Mouse (Mus musculus): ENCODE data around the gene Pelo.

The Pelo gene

DNA sequence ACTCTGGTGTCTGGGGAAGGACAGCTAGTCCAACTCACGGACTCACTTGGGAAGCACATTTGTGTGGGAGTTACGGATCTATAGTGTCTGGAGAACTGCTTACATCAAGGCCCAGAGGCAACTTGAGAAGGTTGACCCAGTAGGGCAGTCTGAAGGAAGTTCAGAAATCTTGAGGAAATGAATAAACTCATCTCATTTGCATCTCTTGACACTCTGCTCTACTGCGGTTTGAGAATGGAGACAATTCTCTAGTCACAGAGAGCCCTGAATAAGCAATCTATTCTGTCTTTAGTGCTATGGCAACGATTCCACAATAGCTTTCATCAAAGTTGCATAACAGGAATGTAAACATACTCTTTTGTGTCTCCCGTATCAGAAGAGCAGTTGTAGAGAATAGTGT lies 7.0 kb upstream of the Pelo start:
- no peak for DNase-seq (ENCODE audit: low read depth in 1 of 2, low spot score in 2 of 2)

DNA sequence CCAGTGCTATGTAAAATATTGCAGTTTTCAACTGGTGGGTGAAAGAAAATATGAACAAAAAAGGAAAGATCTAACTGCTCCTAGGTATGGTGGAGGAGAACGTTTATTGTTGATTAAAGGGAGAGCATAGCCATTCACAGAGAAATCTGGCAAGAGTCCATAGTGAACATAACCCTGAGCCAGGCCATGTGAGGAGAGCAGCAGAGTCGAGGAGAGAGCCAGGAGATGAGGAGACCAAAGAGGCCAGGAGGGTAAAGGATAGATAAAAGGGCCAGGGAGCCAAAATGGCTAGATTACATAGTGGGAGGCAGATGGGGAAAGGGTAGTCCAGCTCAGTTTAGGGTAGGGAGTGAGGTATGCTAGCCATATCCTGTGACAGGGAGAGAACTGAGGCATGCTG lies 6.2 kb upstream of the Pelo start:
- no peak for DNase-seq (ENCODE audit: low read depth in 1 of 2, low spot score in 2 of 2)

DNA sequence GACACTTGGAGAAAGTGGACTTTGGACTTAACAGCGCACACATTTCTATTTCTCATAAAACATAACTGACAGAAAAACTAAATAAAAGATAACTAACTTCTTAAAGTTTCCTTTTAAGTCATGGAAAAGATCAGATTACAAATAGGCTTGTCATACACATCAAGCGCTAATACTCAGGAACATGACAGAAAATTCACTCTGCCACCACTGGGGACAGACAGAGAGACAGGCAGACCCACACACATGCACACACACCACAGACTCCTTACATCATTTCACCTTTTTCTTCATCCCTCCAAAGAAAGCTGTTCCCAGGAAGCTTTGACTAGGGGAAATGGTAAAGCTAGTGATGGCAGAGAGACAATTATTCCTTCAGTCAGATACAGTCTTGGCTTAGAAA lies 5.4 kb upstream of the Pelo start:
- DNase-seq (ENCODE audit: low read depth in 1 of 2, low spot score in 2 of 2): no peak

DNA sequence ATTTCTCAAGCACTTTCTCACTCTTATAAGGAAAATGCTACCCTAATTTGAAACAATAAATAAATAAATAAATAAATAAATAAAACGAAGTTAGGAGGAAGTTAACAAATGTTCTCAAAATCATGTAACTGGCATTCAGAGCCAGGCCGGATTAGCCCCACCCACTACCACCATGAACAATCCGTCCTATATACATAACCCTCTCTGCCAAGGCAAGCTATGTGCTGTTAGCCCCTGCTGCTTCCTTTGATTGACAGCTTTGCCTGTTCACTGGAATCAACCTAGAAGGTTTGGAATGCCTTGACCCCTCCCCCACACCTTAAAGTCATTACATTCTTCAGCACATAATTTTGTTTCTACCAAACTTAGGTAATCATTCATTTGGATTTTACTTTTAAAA lies 1.5 kb upstream of the Pelo start:
- DNase-seq (ENCODE audit: low read depth in 1 of 2, low spot score in 2 of 2): no peak

DNA sequence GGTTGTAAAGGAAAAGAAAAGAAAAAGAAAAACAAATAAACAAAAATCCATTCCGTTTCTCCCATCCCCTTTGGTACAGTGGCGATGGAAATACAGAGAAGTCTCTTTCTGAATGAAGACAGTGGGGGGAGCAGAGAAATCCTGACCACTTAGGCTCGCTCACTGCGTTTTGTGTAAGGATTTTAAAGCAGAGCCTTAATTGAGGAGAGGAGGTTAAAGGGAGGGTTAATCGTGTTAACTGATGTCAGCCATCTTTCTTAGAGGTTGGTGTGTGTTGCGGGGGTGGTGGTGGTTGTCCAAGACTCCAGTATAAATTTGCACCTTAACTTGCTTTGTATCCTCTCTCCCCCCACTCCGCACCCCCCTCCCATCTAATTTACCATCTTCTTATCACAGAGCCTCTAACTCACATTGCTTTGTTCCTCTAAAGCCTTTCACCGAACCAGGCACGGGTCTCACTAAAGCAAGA lies 1.0 kb upstream of the Pelo start:
- DNase-seq (ENCODE audit: low read depth in 1 of 2, low spot score in 2 of 2): no peak

DNA sequence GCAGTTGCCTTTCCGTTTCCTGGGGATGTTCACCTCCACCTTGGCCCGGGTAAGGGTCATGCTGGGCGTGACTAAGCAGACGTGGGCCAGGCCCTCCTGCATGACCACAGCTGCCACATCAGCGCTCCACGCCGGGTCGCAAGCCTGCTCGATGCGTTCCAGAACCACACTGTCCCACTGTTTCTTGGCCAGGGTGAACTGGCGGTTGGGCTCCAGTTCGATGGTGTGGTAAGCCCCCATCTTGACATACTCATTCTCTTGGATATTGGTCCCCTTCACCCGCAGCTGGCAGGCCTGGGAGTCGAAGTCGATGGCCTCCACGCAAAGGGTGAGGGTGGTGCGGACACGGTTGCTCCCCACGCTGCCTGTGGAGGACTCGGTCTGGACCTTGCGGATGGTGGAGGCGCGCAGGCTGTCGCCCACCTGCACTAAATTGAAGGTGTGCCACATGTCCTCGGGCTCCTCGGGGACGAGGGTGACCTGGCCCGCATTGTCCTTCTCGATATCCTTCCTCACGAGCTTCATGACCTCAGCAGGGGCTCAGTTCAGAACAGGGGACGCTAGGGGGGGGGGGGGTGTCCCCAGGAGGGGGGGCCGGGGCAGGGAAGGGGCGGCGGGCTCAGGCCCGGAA lies 476 bp downstream of the Pelo start:
- no peak for DNase-seq (ENCODE audit: low read depth in 1 of 2, low spot score in 2 of 2)

DNA sequence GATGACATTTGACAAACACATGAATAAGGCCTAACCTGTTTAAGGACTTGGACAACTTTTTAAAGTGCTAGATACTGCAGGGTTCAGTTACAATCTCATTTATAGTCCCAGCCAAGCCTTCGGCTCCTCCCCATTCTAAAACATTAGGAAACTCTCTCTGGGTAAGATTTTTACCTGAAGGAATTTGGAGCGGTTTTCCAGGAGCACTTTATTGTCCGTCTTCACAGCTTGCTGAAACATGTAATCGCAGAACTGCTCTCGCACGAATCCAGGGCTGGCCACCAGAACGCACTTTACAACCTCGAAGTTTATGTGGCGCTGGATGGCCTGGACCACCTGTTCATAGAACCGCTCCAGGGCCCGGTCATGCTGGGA lies 979 bp downstream of the Pelo start:
- no peak for DNase-seq (ENCODE audit: low read depth in 1 of 2, low spot score in 2 of 2)

DNA sequence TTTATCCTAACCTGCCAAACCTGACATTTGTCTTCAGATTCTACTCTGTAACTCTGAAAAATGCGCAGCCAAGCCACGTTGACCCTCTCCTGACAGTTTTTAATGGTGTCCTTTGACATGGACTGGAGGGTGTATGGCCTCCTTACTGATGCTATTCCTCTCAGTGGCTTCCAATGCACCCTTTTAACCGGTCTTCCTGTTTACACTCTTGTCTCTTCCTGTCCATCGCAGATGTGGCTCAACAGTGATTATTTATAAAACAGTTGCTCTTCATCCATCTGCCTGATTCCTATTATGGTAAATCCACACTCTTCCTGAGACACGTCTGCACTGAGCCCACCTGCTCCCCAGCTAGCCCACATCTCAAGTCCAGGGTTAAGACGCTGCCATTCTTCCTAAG lies 4.0 kb downstream of the Pelo start:
- DNase-seq (ENCODE audit: low read depth in 1 of 2, low spot score in 2 of 2): no peak

DNA sequence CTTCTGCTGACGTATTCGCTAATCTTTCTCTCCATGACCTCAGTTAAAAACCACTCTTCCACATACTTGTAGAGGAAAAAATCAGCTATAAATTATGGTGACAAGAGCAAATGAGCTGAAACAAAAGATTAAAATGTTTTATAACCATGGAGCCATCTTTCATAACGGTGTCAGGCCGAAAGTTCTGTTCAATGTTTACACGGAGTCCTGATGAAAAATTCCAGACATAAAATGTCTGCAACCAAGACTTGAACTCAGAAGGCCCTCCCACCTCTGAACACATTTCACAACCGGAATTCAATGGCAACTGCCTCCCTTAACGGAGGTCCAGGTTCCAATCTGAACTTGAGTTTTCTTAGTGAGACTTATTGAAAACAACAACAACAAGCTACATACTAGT lies 7.6 kb downstream of the Pelo start:
- DNase-seq (ENCODE audit: low read depth in 1 of 2, low spot score in 2 of 2): no peak

DNA sequence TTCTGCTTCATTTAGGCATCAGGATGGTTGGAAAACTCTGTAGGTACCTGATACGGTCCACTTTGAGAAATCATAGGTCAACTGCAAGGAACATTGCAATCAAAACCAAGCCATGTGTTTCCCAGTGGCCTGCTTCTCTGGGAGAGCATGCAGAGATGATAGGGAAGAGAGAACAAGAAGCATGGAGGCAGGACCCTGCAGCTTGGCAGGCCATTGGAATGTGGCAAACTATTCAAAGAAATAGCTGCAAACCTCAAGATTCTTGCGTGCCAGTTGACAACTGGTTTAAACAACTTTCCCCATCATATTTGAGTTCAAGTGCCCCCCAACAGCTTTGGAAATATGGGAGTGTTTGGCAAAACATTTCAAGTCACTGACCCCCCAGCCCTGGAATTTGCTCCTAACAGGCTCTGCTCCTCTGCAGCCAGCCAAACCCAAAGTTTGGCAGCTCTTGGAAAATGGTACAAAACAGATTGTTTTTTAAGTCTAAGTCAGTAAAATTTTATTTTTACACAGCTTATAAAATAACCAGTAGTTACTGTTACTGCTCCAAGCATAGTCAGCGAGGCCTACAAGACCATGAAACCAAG lies 9.9 kb downstream of the Pelo start:
- no peak for DNase-seq (ENCODE audit: low read depth in 1 of 2, low spot score in 2 of 2)

DNA sequence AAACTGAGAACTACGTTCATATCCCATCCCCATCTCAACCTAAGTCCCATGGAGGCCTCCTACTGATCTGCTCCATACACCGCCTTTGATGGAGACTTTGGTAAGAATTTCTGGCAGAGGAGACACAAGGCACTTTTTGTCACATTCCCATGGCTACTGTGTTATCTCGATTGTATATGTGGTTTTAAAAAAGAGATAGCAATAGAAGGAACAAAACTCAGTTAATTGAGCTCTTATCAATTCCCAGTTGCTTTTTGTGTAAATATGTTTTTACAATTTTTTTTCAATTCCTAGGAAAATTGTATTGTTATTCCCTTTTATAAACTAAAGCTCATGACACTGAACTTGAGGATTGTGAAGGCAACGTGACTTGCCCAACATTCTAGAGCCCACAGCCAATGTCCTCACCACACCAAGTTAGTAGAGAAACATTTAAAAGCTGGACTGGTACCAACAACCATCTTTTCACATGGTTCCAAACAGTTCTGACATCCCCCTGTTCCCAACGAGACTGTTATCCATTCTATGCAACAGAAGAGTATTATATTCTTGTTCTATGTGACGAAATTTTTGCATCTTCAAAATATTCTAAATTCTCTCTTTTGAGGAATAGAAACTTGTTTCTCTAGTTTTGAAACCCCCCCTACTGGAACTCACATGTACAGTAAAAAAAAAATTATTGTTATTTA lies 10.8 kb downstream of the Pelo start:
- DNase-seq (ENCODE audit: low read depth in 1 of 2, low spot score in 2 of 2): no peak

DNA sequence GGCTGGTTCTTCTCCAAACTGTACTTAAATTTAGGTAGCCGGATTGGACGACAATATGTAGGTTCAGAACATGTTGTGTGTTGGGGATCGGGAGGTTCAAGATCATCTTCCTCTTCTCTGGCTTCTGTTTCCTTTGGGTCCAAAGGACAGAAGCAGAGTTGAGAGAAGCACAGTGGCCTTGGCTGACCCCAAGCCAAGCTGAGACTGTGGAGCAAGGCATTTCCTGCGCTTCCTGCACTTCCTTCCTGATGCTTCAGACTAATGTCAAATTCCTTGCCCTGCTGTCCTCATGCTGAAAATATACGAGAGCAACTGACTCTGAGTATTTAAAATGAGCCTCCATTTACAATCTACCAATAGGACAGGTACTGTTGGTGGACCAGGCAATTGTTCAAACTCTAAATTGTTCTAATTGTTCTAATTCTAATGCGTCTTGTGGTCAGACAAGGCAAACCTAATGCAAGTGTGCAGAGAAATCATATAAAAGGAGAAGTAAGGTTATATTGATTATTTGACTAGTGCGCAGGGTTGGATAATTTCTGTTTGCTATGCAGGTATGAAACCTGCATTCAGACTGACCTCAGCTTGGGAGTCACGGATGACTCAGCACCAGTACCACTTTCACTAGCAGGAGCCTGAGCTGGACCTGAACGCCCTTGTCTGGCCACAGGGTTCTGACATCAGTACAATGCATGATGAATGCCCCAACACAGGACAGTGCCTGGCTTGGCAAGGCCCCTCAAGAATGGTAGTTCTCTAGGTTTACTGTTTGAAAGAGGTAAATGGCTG lies 12.4 kb downstream of the Pelo start:
- no peak for DNase-seq (ENCODE audit: low read depth in 1 of 2, low spot score in 2 of 2)

DNA sequence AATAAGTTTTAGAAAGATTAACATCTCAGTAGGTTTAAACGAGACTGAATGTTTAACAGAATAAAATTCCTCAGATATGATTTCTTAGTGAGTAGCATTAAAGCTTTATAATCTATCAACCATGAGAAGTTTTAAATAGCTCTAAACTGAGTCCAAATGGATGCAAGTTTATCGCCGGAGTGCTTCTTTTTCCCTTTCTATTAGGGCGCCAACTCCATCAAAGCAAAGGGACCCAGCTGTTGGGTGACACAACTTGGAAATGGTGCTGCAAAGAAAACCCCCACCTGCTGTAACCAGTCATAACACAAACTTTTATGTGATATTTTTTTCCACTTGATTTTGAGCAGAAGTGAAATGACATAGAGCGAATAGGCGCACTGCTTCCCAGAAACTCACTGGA lies 17.6 kb downstream of the Pelo start:
- DNase-seq (ENCODE audit: low read depth in 1 of 2, low spot score in 2 of 2): no peak

DNA sequence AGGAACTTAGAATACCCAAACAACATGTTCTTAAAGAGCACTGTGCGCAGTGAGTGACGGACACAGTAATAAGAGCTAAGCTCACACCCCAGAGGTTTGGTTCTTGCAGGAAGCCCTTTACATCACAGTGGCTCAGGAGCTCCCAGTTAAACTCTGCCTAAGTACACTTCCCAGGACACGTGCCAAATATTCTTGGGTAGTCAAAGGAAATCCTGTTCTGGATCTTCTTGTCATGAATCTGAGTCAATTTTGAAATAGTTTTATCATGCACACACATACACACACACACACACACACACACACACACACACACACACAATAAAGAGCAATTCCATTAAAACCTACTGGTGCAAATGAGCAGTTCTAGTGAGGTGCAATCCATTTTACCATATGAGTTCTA lies 18.6 kb downstream of the Pelo start:
- DNase-seq (ENCODE audit: low read depth in 1 of 2, low spot score in 2 of 2): no peak

DNA sequence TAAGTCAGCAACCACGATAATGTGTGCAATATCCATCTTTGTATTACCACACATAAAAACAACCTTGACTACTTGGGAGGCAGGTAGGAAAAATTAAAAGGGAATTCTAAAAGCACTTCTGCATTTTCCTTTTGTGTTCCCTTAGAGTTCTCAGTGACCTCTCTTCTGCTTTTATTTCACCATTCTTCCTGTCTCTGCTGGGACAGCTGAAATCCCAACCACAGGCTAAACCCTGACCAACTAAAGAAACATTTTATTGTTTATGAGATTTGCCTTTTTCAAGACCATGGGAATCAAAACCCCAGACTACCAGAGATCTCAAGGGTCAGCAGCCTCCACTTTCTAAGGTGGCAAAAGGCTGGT lies 22.0 kb downstream of the Pelo start:
- no peak for DNase-seq (ENCODE audit: low read depth in 1 of 2, low spot score in 2 of 2)

DNA sequence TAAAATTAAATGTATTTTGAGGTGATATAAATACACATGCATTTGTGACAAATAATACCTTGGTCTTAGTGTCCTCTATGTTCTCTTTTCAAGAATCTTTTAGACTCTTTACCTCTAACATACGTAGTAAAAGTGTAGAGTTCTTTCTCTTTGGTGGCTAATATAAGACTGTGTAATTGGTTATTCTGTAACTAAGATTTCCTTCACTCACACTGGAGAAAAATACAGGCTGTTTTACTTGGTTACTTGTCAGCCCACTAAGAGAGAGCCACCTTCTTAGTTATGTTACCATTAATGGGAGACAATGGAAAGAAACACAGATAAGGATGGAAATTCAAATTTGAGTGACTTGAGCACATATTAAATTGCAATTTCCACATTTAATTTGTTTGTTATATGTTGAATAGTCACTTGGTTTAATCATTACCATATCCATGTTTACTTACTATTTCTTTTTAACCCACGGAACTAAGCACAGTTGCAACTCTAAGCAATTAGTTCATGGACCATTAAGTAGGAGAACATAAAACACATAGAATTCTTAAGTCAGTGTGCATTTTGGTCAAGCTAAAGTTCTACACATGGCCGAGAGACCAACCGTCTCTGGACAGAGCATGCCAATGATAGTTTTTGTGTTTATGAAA lies 22.5 kb downstream of the Pelo start:
- DNase-seq (ENCODE audit: low read depth in 1 of 2, low spot score in 2 of 2): no peak

DNA sequence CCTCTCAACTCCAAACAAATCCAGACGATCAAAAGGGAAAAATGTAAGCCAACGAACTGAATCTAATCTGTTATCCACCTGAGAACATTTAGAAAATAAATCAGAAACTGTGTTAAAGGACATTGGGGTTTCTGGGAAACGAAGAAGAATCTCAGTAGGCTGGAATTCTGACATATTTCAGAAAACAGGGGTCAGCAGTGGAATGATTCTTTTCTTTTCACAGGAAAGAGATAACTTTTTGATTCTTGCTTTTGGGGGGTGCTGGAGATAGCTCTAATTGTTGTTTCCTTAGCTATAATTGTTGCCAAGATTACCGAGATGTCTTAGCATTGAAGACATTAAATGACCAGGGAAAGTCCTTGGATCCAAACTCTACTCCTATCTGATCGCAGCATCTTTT lies 32.4 kb downstream of the Pelo start:
- DNase-seq (ENCODE audit: low read depth in 1 of 2, low spot score in 2 of 2): no peak

DNA sequence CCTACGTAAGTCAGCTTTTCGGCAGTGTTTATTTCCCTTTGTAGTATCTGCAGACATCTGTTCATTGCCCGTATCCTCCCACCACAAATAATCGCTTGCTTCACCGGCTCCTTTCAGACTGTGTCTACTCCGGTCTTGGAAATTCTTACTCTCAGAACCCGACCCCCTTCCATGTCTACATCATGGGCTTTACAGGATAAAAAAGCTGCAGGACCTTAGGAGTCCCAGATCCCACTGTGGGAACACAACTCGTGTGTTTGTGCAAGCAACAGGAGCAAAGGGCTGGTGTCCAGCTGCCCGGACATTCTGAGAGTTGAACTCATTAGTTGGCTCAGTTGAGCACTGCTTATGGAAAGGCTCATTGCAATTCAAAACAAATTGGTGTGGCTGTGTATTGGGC lies 35.2 kb downstream of the Pelo start:
- no peak for DNase-seq (ENCODE audit: low read depth in 1 of 2, low spot score in 2 of 2)

DNA sequence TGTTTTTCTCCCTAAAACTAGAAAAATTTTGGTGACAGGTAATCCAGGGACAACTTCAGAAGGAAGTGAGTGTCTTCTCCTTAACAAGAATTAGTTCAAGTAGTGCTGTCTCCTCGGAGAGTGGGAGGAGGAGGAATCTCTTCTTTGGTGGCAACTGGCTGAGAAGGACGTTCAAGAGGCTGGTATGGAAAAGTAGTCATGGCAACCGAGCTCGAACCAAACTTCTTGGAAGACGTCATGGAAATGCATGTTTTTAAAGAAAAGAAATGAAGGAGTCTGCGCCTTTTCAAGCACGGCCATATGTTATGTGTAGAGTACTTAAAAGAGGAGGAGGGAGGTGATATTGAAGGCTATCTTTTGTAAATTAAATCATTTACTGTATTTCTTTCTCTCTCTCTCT lies 37.4 kb downstream of the Pelo start:
- no peak for DNase-seq (ENCODE audit: low read depth in 1 of 2, low spot score in 2 of 2)

DNA sequence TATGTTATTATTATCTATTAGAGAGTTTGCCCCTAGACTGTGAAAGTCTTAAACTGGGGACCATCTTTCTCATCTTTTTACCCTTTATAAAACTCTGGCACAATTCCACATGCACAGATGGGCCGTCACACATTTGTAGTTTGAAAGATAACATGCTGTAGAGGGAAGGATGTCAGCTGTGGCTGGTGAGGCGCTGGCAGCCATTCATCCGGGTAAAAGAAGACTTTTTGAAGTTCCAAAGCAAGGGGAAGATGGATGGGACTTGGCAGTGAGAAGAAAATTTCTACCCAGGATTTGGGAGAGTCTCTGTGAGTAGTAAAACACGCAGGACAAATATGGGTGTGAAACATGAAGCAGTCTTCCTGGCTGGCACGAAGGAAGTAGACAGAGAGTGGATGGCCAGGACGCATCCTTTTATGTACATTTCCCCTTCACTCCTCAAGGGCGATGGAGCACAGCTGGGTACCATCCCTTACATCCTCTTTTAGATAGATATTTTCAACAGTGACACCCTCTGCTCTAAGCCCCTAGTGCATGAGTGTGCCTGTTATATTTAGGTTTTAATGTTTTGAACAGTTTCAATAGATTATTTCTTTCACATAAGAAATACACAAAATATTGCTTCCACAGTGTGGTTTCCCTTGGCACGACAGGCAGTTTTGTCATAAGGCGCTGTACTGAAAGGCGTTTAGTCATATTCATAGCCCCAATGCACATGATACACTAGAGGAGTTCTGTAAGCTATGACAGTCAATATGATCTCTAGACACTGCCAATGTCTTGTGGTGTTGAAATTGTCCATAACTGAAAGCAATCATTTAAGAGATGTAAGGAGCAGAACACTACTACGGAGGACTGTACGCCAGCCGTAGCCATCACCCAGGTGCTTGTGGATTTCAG lies 39.1 kb downstream of the Pelo start:
- no peak for DNase-seq (ENCODE audit: low read depth in 1 of 2, low spot score in 2 of 2)

DNA sequence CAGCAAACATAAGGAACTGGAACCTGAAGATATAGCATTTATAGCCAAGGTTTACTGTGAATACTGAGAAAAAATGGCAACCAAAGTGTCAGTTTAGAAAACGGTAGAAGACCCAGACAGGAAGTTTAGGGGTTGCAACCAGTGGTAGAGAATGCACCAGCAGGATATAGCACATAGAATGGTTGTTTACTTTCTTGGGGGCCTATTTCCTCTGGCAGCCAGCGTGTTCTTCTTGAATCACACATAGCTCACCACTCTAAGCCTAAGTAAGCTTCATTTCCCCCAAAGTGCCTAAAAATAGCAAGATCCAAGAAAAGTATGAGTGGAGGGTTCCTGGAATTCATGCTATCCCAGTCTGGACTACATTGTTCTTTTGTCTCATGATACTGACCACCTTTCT lies 47.3 kb downstream of the Pelo start:
- no peak for DNase-seq (ENCODE audit: low read depth in 1 of 2, low spot score in 2 of 2)

All from monocyte, adult 2 months (primary cell).